Mouse (Mus musculus) midbrain, postnatal 0 days (tissue): ENCODE data around the gene Mfap4. TPM values are rescaled to one million over a fixed set of nuclear protein-coding genes. Genes with fewer than 3 reads are reported as not detected.

Experiments
- ATAC-seq: fragments of 200-750 bp; cut with Nextera tagmentation; 2 replicates; pipeline ENCODE4 v1.8.0; 2017; ENCODE audit warnings: moderate number of reproducible peaks, mild to moderate bottlenecking, moderate TSS enrichment, moderate library complexity; ENCODE audit not compliant: low FRiP score
- DNase-seq: peaks from one replicate; pipeline ENCODE4 v3.0.0-alpha.2; 2015; ENCODE audit warnings: low spot score
- H3K27ac ChIP-seq: fragments of 300-500 bp; sonication (generic); 2 replicates; pipeline ENCODE4 v1.5.1; 2014; ENCODE audit warnings: low read depth, mild to moderate bottlenecking, low read length, mixed read lengths
- H3K27me3 ChIP-seq: fragments of 300-500 bp; sonication (generic); 2 replicates; pipeline ENCODE4 v1.6.1; 2014; ENCODE audit warnings: low read length, control low read depth, mixed read lengths; ENCODE audit not compliant: insufficient read depth
- H3K36me3 ChIP-seq: fragments of 300-500 bp; sonication (generic); 2 replicates; pipeline ENCODE4 v1.6.1; 2014; ENCODE audit warnings: low read length, control low read depth, mixed read lengths; ENCODE audit not compliant: insufficient read depth
- H3K4me1 ChIP-seq: fragments of 300-500 bp; sonication (generic); 2 replicates; pipeline ENCODE4 v1.6.1; 2014; ENCODE audit warnings: mild to moderate bottlenecking, control low read depth, antibody characterized with exemption, low read length, mixed read lengths; ENCODE audit not compliant: insufficient read depth
- H3K4me2 ChIP-seq: fragments of 300-500 bp; sonication (generic); 2 replicates; pipeline ENCODE4 v1.6.1; 2014; ENCODE audit warnings: low read depth, mild to moderate bottlenecking, low read length, mixed read lengths; ENCODE audit not compliant: poor library complexity, severe bottlenecking
- H3K4me3 ChIP-seq: fragments of 300-500 bp; sonication (generic); 2 replicates; pipeline ENCODE4 v1.5.1; 2014; ENCODE audit warnings: low read depth, mild to moderate bottlenecking, low read length, moderate library complexity
- H3K9ac ChIP-seq: fragments of 300-500 bp; sonication (generic); replicated peaks from 2 replicates; pipeline ENCODE4 v1.6.1; 2014; ENCODE audit warnings: mild to moderate bottlenecking, low read length, moderate library complexity, mixed read lengths; ENCODE audit not compliant: poor library complexity, severe bottlenecking
- H3K9me3 ChIP-seq: fragments of 300-500 bp; sonication (generic); 2 replicates; pipeline ENCODE4 v1.6.1; 2016; ENCODE audit warnings: low read length, control low read depth
- CTCF ChIP-seq: IDR thresholded peaks from 2 replicates; pipeline ENCODE4 v1.5.1; 2016; ENCODE audit warnings: antibody characterized with exemption, mild to moderate bottlenecking
- WGBS: fragments of 180-500 bp; shearing (Covaris S2); extraction: QIAGEN DNeasy Blood & Tissue Kit; methylation state at CpG from one replicate; pipeline ENCODE4 v1.1.7; 2014; 5-methylcytosine and 5-hydroxymethylcytosine counted together
- polyA plus RNA-seq: library from polyadenylated mRNA; unstranded; fragments of >200 nt; fragmentation: Nextera tagmentation; extraction: Ambion mirVana; gene quantifications from 2 replicates; pipeline ENCODE4 v1.2.1, GENCODE M21; 2015
- total RNA-seq: library from RNA; depleted of rRNA; stranded (reverse); fragments of >200 nt; gene quantifications from 2 replicates; pipeline ENCODE4 v1.2.3, GENCODE M21; 2014

Mfap4 gene
- total and polyA plus RNA-seq, 2 experiments from 2014 or later, result 14.1 to 22.8 TPM

DNA sequence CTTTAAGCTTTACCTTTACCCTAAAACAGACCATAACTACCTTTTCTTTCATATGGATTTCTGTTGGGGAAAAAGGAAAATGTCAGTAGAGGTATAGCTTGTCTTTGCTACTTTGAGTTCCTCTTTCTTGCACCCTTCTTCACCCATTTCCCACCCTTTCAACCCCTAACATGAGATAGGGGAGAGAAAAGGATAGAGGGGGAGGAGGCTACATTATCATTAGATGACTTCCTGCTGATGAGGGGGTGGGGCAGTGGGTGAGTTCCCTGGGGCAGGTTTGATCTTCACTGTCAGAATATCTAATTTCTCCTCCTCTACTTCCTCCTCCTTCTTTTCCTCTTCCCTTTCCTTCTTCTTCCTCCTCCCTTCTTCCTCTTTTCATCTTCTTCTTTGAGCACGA is 12.3 kb downstream of the Mfap4 start:
- H3K36me3 ChIP-seq, result no peaks in the 10 kb centered on the region
- H3K27me3 ChIP-seq, result no peaks in the 10 kb centered on the region
- ATAC-seq, result no peak
- no peaks in the 10 kb centered on the region for H3K9me3 ChIP-seq
- H3K27ac ChIP-seq, result no peak overlapping the region
- 82% methylated on average over 1 of the region's 1 CpGs for WGBS
- no peak overlapping the region for H3K9ac ChIP-seq
- no peak overlapping the region for H3K4me2 ChIP-seq
- no peak for TF ChIP-seq CTCF
- peaks cover 7% of the 10 kb centered on the region; the same call in 1 of the 2 replicates for H3K4me1 ChIP-seq
- no peak for DNase-seq
- no peak overlapping the region for H3K4me3 ChIP-seq

DNA sequence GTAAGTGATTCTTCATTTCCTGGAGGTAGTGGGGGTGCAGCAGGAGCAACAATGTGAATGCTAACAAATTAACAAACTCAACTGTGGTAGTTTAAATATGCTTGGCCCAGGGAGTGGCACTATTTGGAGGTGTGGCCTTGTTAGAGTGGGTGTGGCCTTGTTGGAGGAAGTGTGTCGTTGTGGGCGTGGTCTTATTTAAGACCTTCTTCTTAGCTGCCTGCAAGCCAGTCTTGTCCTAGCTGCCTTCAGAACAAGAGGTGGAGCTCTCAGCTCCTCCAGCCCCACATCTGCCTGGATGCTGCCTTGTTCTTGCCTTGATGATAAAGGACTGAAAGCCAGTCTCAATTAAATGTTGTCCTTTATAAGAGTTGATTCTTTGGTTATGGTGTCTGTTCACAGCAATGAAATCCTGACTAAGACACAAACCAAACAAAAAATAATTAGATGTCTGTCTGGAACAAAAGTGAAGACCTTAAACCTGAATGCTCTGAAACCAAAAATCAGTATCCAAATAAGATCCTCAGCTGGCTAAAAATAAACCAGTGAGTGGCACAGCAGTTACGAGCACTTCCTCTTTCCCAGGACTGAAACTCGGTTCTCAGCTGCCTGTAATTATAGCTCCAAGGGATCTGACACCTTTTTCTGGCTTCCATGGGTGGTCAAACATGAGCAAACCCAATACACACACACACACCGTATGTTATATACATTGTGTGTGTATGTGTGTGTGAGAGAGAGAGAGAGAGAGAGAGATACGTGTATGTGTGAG is 13.7 kb downstream of the Mfap4 start:
- no peak overlapping the region for H3K4me3 ChIP-seq
- WGBS, result 81% methylated on average over 6 of the region's 6 CpGs
- no peak for TF ChIP-seq CTCF
- no peaks in the 10 kb centered on the region for H3K9me3 ChIP-seq
- ATAC-seq (no peak), DNase-seq (no peak)
- H3K4me1 ChIP-seq, result no peaks in the 10 kb centered on the region; the same call in 1 of the 2 replicates
- no peak overlapping the region for H3K27ac ChIP-seq
- no peaks in the 10 kb centered on the region for H3K36me3 ChIP-seq
- no peak overlapping the region for H3K4me2 ChIP-seq
- H3K27me3 ChIP-seq, result no peaks in the 10 kb centered on the region
- no peak overlapping the region for H3K9ac ChIP-seq

DNA sequence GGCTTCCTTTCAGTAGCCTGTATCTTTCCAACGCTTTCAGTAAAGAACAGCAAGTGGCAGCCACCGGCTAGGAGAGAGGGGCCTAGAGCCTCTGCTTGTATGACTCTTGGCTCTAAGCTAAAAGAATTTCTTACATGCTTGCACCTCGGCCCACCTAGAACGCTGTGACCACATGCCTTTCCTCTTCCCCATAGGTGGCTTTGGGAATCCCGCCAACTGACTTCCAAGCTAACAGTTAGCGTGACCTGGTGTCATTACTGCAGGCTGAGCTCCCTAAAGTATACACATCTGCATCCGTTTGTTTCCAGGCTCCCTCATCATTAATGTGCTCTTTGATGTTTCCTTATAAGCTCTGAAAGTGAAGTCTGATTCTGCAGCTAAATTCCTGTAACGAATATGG is 18.7 kb downstream of the Mfap4 start:
- peak overlapping the region; percentile 89 for H3K27ac ChIP-seq
- peaks cover 7% of the 10 kb centered on the region for H3K4me1 ChIP-seq
- DNase-seq (no peak), ATAC-seq (no peak)
- H3K4me2 ChIP-seq, result peak overlapping the region; percentile 70
- TF ChIP-seq CTCF, result no peak
- no peaks in the 10 kb centered on the region for H3K9me3 ChIP-seq
- H3K4me3 ChIP-seq, result no peak overlapping the region; the same call in 1 of the 2 replicates
- no peaks in the 10 kb centered on the region for H3K27me3 ChIP-seq
- H3K36me3 ChIP-seq, result no peaks in the 10 kb centered on the region; the same call in 1 of the 2 replicates
- H3K9ac ChIP-seq, result peak overlapping the region; percentile 71
- 67% methylated on average over 8 of the region's 8 CpGs for WGBS

- peak; percentile 98 for TF ChIP-seq CTCF
- no peaks in the 10 kb centered on the region for H3K27me3 ChIP-seq
- peak within 1 kb of the TSS; percentile 89 for H3K27ac ChIP-seq
- H3K4me2 ChIP-seq, result peak within 1 kb of the TSS; percentile 70
- peak; percentile 99 for DNase-seq
- H3K9ac ChIP-seq, result peak within 1 kb of the TSS; percentile 71
- no peaks in the 10 kb centered on the region for H3K9me3 ChIP-seq
- H3K4me3 ChIP-seq, result peak within 1 kb of the TSS; percentile 64
- H3K36me3 ChIP-seq, result no peaks in the 10 kb centered on the region; the same call in 1 of the 2 replicates
- under 1% methylated on average over 39 of the region's 39 CpGs for WGBS
- H3K4me1 ChIP-seq, result peaks cover 7% of the 10 kb centered on the region
- peak; percentile 90 for ATAC-seq
Observed at GRCm38 (mm10) chr11:61504713-61505257, 19.6 kb downstream of the Mfap4 start, which contains the start of gene B9d1. Gene B9d1 (plus strand): TSS chr11:61505144.

- no peak overlapping the region for H3K9ac ChIP-seq
- H3K27ac ChIP-seq, result no peak overlapping the region
- H3K4me1 ChIP-seq, result no peaks in the 10 kb centered on the region
- ATAC-seq, result no peak
- no peaks in the 10 kb centered on the region for H3K9me3 ChIP-seq
- no peak overlapping the region for H3K4me2 ChIP-seq
- TF ChIP-seq CTCF, result peak; percentile 63
- H3K27me3 ChIP-seq, result no peaks in the 10 kb centered on the region
- no peak overlapping the region for H3K4me3 ChIP-seq
- H3K36me3 ChIP-seq, result peaks cover 42% of the 10 kb centered on the region
- 41% methylated on average over 3 of the region's 3 CpGs for WGBS
- peak; percentile 63 for DNase-seq
Observed at GRCm38 (mm10) chr11:61514953-61515352, 29.7 kb downstream of the Mfap4 start.

DNA sequence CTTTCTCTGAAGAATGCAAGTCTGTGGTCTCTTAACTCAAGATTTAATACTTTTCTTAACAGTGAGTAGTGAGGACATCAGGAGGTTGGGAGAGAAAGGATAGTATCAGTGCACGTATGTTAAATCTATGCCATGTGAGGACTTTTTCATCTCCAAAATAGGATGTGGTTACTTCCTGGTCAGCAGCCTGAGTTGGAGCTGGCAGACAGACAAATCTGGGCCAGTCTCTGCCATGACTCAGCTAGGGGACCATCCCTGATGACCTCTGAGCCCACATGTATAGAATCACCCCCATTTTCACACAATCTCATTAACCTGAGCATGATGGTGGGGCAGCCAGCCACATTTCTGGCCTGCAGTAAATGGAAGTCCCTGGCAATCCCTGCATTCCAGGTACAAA is 32.7 kb downstream of the Mfap4 start:
- no peaks in the 10 kb centered on the region for H3K9me3 ChIP-seq
- no peak overlapping the region for H3K4me3 ChIP-seq
- H3K36me3 ChIP-seq, result peaks cover 59% of the 10 kb centered on the region
- H3K4me1 ChIP-seq, result no peaks in the 10 kb centered on the region
- 96% methylated on average over 1 of the region's 1 CpGs for WGBS
- no peaks in the 10 kb centered on the region for H3K27me3 ChIP-seq
- no peak for TF ChIP-seq CTCF
- no peak overlapping the region for H3K27ac ChIP-seq
- no peak overlapping the region for H3K9ac ChIP-seq
- H3K4me2 ChIP-seq, result no peak overlapping the region
- DNase-seq (no peak), ATAC-seq (no peak)
